Mouse (Mus musculus) thymus, adult 2 months (tissue): ENCODE measurements around the gene Rabggtb.

Experiments
- CTCF ChIP-seq: fragments of 200-500 bp; IDR thresholded peaks from 2 replicates; pipeline ENCODE4 v1.5.1; 2012; ENCODE audit warnings: mild to moderate bottlenecking, control low read depth, low read length, moderate library complexity, borderline replicate concordance; ENCODE audit not compliant: control insufficient read depth, poor library complexity, insufficient read depth; ENCODE audit errors: extremely low read depth
- POLR2A ChIP-seq: fragments of 200-500 bp; IDR thresholded peaks from 2 replicates; pipeline ENCODE4 v1.6.1; 2012; ENCODE audit warnings: mild to moderate bottlenecking, low read length, control low read depth, moderate library complexity; ENCODE audit not compliant: control insufficient read depth, poor library complexity, insufficient read depth; ENCODE audit errors: extremely low read depth

- TF ChIP-seq CTCF (peak; percentile 55; the same call in 1 of the 2 replicates), POLR2A (peak; percentile 98)
These were observed at the start of gene Rabggtb for GRCm38 (mm10) chr3:153912546-153913509.
